Comparison of ENCODE assay signal across 11 mouse cellular contexts in the genomic region with DNA sequence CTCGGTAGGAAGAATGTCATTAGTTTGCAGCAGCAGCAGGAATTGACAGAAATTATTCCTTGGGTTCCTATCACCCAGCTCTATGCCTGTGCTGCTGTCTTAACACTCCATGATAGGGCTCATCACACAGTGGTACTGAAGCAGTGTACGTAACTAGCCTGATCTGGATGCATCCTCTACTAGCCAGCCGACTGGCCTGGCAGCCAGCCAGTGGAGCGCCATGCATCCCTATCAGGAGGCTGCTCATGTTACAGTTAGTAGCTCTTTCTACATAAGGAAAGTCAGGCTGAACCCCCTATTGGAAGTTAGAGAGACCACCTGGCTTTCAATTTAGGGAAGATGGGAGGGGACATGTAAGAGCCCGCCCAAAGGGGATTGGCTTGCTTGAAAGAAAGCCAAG. TPM values are rescaled to one million over a fixed set of nuclear protein-coding genes. Genes with fewer than 3 reads are reported as not detected.
A peak's percentile ranks its signal among the peaks of the same experiment; 100 is the strongest.
DNase-seq lines count a peak whose midpoint lies in the region; ATAC-seq and TF ChIP-seq lines count a peak whose summit lies in the region.
"Had no signal": no experiment of that assay in that cellular context is flagged by ENCODE, and none has a peak within 500 bp of the region (broad histone marks: within the 10 kb centered on the region; RNA-seq: fewer than 3 reads in every experiment).

No protein-coding gene starts in this region.

- no peak overlapping the region for H3K4me3 ChIP-seq in forebrain, embryonic 14.5 days (ENCODE audit: low read depth, low read length)
- H3K4me3 ChIP-seq in forebrain, embryonic 15.5 days, result no peak overlapping the region
- no peak overlapping the region for H3K4me3 ChIP-seq in lung, embryonic 15.5 days
- no peak overlapping the region for H3K4me3 ChIP-seq in stomach, postnatal 0 days (ENCODE audit: low read depth, low read length)
- H3K4me3 ChIP-seq: gastrocnemius, adult 2 months; megakaryocyte, embryonic 14.5 days had no signal

- peak; percentile 67 for DNase-seq in forebrain, embryonic 14.5 days (ENCODE audit: low spot score)
- DNase-seq in lung, postnatal 25 days (ENCODE audit: low spot score), result no peak
- DNase-seq in cerebellum, postnatal 10 days, result peak; percentile 74 to 80
- no peak for DNase-seq in left cerebral cortex, postnatal 36 days (ENCODE audit: low spot score in 2 of 2)
- DNase-seq in stomach, postnatal 0 days (ENCODE audit: low spot score), result no peak
- DNase-seq: gastrocnemius, adult 2 months had no signal

- H3K9me3 ChIP-seq in forebrain, embryonic 14.5 days (replicated peaks; ENCODE audit: control insufficient read depth, low read length), result no peaks in the 10 kb centered on the region
- H3K9me3 ChIP-seq in forebrain, embryonic 15.5 days, result no peaks in the 10 kb centered on the region
- no peaks in the 10 kb centered on the region for H3K9me3 ChIP-seq in lung, embryonic 15.5 days
- no peaks in the 10 kb centered on the region for H3K9me3 ChIP-seq in stomach, postnatal 0 days (ENCODE audit: control insufficient read depth, low read length)
- H3K9me3 ChIP-seq: megakaryocyte, embryonic 14.5 days had no signal

- no peak overlapping the region for H3K9ac ChIP-seq in forebrain, embryonic 14.5 days (ENCODE audit: low read length)
- no peak overlapping the region for H3K9ac ChIP-seq in forebrain, embryonic 15.5 days (replicated peaks)
- H3K9ac ChIP-seq in lung, embryonic 15.5 days, result no peak overlapping the region
- no peak overlapping the region for H3K9ac ChIP-seq in stomach, postnatal 0 days (ENCODE audit: low read length)

- H3K4me2 ChIP-seq in forebrain, embryonic 14.5 days (ENCODE audit: low read length), result no peak overlapping the region
- no peak overlapping the region for H3K4me2 ChIP-seq in forebrain, embryonic 15.5 days (replicated peaks)
- H3K4me2 ChIP-seq in lung, embryonic 15.5 days, result no peak overlapping the region
- no peak overlapping the region for H3K4me2 ChIP-seq in stomach, postnatal 0 days (replicated peaks; ENCODE audit: low read depth)

- no peak for TF ChIP-seq EP300 in stomach, postnatal 0 days (optimal IDR thresholded peaks at IDR 0.05)

- no peaks in the 10 kb centered on the region for H3K27me3 ChIP-seq in forebrain, embryonic 14.5 days (replicated peaks; ENCODE audit: control insufficient read depth, insufficient read depth, low read length)
- no peaks in the 10 kb centered on the region for H3K27me3 ChIP-seq in forebrain, embryonic 15.5 days
- H3K27me3 ChIP-seq in lung, embryonic 15.5 days, result no peaks in the 10 kb centered on the region
- H3K27me3 ChIP-seq in stomach, postnatal 0 days (ENCODE audit: control insufficient read depth, insufficient read depth, low read length), result no peaks in the 10 kb centered on the region
- H3K27me3 ChIP-seq: CH12.LX; megakaryocyte, embryonic 14.5 days had no signal

- no peak for TF ChIP-seq CTCF in stomach, postnatal 0 days (IDR thresholded peaks at IDR 0.05; ENCODE audit: low read depth)

- intact Hi-C loops in left cerebral cortex, postnatal 36 days (cut with DNase I), result loop anchor here (1.0 kb wide), 1 partner anchor 51 kb away; no protein-coding TSS in a partner anchor

- no peaks in the 10 kb centered on the region for H3K36me3 ChIP-seq in forebrain, embryonic 14.5 days (ENCODE audit: control insufficient read depth, insufficient read depth, low read length)
- no peaks in the 10 kb centered on the region for H3K36me3 ChIP-seq in forebrain, embryonic 15.5 days
- H3K36me3 ChIP-seq in lung, embryonic 15.5 days, result 0 out of 2 replicates have a peak, but pooled peaks cover 3% of the 10 kb centered on the region
- H3K36me3 ChIP-seq in stomach, postnatal 0 days (ENCODE audit: control insufficient read depth, insufficient read depth, low read length), result no peaks in the 10 kb centered on the region

- ATAC-seq in forebrain, embryonic 14.5 days, result peak; percentile 55; the same call in 1 of the 2 replicates
- ATAC-seq in forebrain, embryonic 15.5 days (replicated peaks), result no peak; the same call in 1 of the 2 replicates
- ATAC-seq in lung, embryonic 15.5 days (ENCODE audit: borderline replicate concordance, extremely low read depth, low FRiP score, low TSS enrichment), result peak; percentile 56; the same call in 1 of the 2 replicates
- ATAC-seq in megakaryocyte progenitor cell, adult 5-6 weeks (replicated peaks; ENCODE audit: poor library complexity), result peak; percentile 72
- no peak for ATAC-seq in stomach, postnatal 0 days (ENCODE audit: low FRiP score, low TSS enrichment)

- no peak overlapping the region for H3K27ac ChIP-seq in forebrain, embryonic 14.5 days (ENCODE audit: low read depth, low read length)
- H3K27ac ChIP-seq in forebrain, embryonic 15.5 days (replicated peaks), result no peak overlapping the region
- H3K27ac ChIP-seq in lung, embryonic 15.5 days, result no peak overlapping the region
- no peak overlapping the region for H3K27ac ChIP-seq in stomach, postnatal 0 days (replicated peaks)
- H3K27ac ChIP-seq: gastrocnemius, adult 2 months had no signal

- WGBS in forebrain, embryonic 14.5 days, result 63% methylated on average over 5 of the region's 5 CpGs
- 54% methylated on average over 5 of the region's 5 CpGs for WGBS in forebrain, embryonic 15.5 days
- 46% methylated on average over 5 of the region's 5 CpGs for WGBS in lung, embryonic 15.5 days
- 69% methylated on average over 5 of the region's 5 CpGs for WGBS in stomach, postnatal 0 days

- peaks cover 4% of the 10 kb centered on the region; the same call in 1 of the 2 replicates for H3K4me1 ChIP-seq in forebrain, embryonic 14.5 days (ENCODE audit: control insufficient read depth, insufficient read depth, low read length)
- H3K4me1 ChIP-seq in forebrain, embryonic 15.5 days, result 0 out of 2 replicates have a peak, but pooled peaks cover 3% of the 10 kb centered on the region
- peaks cover 34% of the 10 kb centered on the region for H3K4me1 ChIP-seq in lung, embryonic 15.5 days
- peaks cover 3% of the 10 kb centered on the region; the same call in 1 of the 2 replicates for H3K4me1 ChIP-seq in stomach, postnatal 0 days (replicated peaks; ENCODE audit: control insufficient read depth, insufficient read depth)

RNA-seq across cellular contexts. Expression of gene Tgfb3, which starts 51.8 kb away (rescaled TPM):
- polyA plus RNA-seq in forebrain, embryonic 14.5 days (2014; fragmentation: Nextera tagmentation; extraction: Ambion mirVana), result 4.0 and 5.1 TPM in 2 replicates
- polyA plus RNA-seq in forebrain, embryonic 15.5 days (2015; fragmentation: Nextera tagmentation; extraction: Ambion mirVana), result 7.7 and 7.9 TPM in 2 replicates
- polyA plus RNA-seq in lung, embryonic 15.5 days (2015; fragmentation: Nextera tagmentation; extraction: Ambion mirVana), result 51.1 and 51.8 TPM in 2 replicates
- not detected in 2 replicates for total RNA-seq in megakaryocyte progenitor cell, adult 5-6 weeks (2015)
- 0.17 TPM in 1 of 2 replicates, not detected in the other for total RNA-seq in megakaryocyte progenitor cell, adult 5-6 weeks (2017)
- 10 to 100 TPM; 12.7 to 13.9 TPM for total RNA-seq in left cerebral cortex, postnatal 36 days (2021)
- 9.4 and 9.5 TPM in 2 replicates for polyA plus RNA-seq in stomach, postnatal 0 days (2015; fragmentation: Nextera tagmentation; extraction: Ambion mirVana)

RNA-seq across cellular contexts. Expression of gene Ift43, which starts 55.3 kb away (rescaled TPM):
- polyA plus RNA-seq in forebrain, embryonic 14.5 days (2014; fragmentation: Nextera tagmentation; extraction: Ambion mirVana), result 73.7 and 82.0 TPM in 2 replicates
- 74.6 and 82.8 TPM in 2 replicates for polyA plus RNA-seq in forebrain, embryonic 15.5 days (2015; fragmentation: Nextera tagmentation; extraction: Ambion mirVana)
- polyA plus RNA-seq in lung, embryonic 15.5 days (2015; fragmentation: Nextera tagmentation; extraction: Ambion mirVana), result 93.8 and 96.6 TPM in 2 replicates
- total RNA-seq in megakaryocyte progenitor cell, adult 5-6 weeks (2015), result 0.57 TPM in 1 of 2 replicates, not detected in the other
- 1.2 TPM in 1 of 2 replicates, not detected in the other for total RNA-seq in megakaryocyte progenitor cell, adult 5-6 weeks (2017)
- total RNA-seq in left cerebral cortex, postnatal 36 days (2021), result 10 to 100 TPM; 14.4 to 15.8 TPM
- polyA plus RNA-seq in stomach, postnatal 0 days (2015; fragmentation: Nextera tagmentation; extraction: Ambion mirVana), result 48.0 and 49.4 TPM in 2 replicates

Comparison
In these comparisons a context has a peak if more than half of its experiments do, and no peak if none do; other contexts are left out.
1. ATAC-seq: peak in forebrain, embryonic 14.5 days (single experiment), lung, embryonic 15.5 days (single experiment) and megakaryocyte progenitor cell, adult 5-6 weeks (single experiment); none in forebrain, embryonic 15.5 days (single experiment) and stomach, postnatal 0 days (single experiment).
2. DNase-seq: peak in forebrain, embryonic 14.5 days (single experiment) and cerebellum, postnatal 10 days (2 of 2); none in lung, postnatal 25 days (single experiment), left cerebral cortex, postnatal 36 days (0 of 2) and stomach, postnatal 0 days (single experiment).